Mouse (Mus musculus) layer of hippocampus, postnatal 14 days (tissue): ENCODE data around the gene Nop9. TPM values are rescaled to one million over a fixed set of nuclear protein-coding genes. Genes with fewer than 3 reads are reported as not detected.
A peak's percentile ranks its signal among the peaks of the same experiment; 100 is the strongest.

Experiments
- DNase-seq, 2 experiments: peaks; one replicate each; pipeline ENCODE4 v3.0.0; 2021 to 2022; ENCODE audit warnings: low spot score in 2 of 2, mixed read lengths in 1 of 2
- total RNA-seq, 2 experiments: library from RNA; stranded (reverse); gene quantifications; 2 replicates each; pipeline ENCODE4 v1.2.3; 2021

Gene Nop9
- total RNA-seq, 2 experiments from 2014 or later = 15.7 to 17.3 TPM

DNA sequence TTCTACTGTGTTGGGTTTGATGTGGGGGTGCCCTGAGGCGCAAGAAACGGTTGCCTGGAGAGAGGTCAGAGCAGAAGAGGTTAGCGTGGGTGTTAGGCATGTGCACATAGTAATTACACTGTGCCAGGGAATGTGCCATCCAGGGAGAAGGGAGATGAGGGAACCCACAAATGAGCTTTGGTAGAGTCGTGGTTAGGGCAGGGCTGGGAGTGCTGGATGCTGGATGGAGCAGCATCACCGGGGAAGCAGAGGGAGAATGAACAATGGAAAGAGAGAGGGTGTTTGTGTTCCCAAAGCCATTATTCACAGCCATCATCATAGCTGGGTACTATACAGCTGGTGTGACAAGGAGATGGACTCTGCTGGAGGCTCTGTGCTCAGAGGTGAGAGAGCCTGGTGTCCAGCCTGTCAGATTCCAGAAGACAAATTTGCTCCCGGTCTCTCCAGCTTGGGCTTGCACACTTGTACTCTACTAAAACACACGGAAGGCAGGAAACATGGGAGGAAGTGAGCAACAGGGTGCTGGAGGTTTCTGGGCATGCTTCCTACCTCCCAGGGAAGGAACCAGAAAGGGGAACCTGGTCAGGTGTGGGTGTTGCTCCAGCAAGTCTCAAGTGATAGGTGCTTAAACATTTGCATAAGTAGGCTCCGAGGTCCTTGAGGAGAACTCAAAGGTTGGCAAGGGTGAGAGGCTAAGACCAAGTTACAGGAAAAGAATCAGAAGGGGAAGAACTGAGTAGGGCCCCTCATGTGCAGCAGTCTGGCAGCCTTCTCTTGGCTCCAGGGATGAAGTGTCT, 17.4 kb upstream of the Nop9 start:
- DNase-seq = no peak

DNA sequence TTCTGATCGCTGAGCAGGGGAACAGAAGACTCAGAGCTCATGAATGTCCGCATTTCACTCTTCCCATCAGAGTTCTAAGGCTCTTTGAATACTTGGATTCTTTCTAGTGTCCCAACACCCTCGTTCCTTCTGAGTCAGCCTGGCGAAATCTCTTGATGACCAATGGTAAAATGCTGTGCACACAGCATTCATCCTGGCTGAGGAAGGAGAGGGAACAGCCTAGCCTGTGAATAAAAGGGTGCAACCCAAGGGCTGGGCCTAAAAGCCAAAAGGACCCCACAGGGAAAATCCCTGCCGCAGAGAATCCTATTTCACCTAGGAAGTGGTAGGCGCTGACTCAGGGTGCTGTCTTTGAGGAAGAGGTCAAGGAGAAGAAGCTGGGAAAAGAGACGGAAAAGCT, 15.4 kb upstream of the Nop9 start:
- peak in 1 of 2 experiments; percentile 28 for DNase-seq

DNA sequence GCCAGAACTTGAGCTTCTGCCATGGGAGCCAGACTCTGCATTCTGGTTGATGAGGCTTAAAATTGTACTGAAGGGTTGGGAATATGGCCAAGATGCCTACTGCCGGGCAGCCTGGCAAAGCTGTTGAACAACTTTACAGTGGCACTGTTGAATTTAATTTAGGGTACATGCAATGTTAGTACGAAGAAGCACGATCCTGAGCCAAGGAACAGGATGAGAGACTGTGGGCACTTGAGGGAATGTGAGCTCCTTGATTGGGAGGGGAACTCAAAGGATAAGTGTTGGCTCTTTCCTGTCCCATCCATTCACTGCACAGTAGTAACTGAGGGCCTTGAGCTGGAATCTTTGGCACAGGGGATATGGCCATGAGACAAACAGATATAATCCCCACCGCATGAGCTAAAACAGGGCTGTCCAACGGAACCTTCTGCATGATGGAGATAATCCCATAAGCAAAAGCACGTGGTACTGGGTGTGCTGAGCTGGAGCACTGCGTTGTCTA, 14.9 kb upstream of the Nop9 start:
- DNase-seq = peak; percentile 38 to 72

DNA sequence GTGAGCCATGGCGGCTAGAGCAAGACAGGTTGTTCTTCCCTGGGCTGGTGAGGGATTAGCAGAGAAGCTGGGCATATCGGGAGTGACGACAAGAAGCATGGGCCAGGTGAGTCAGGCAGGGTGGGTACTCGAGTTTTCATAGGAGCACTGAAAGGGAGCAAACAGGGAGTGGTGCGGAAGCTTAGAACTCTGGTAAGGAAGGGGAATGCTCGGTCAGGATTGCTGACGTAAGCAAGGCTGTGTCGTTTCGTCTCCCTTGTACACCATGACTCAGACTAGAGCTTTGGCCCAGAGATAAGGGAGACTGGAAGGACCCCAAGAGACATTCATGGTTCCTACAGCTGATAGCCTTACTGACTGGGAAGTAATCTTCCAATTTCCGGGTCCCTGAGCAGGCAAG, 11.6 kb upstream of the Nop9 start:
- no peak for DNase-seq

DNA sequence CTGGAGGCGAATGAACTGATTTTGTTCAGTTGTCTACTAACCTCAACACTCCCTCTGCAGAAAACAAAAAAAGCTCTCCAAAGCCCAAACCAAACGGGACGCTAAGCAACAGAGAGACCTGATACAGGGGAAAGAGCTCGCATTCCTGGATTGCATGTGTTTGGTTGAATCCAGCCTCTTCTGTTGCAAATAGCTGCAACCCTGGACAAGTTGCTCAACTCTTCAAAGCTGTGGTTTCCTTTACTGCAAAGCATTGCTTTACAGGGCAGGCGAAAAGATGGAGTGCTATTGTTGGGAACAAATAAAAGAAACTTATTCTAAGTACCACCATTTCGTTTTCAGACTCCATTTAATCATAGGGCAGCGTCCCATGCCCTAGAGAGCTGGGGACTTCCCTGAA, 10.6 kb upstream of the Nop9 start:
- no peak for DNase-seq

DNA sequence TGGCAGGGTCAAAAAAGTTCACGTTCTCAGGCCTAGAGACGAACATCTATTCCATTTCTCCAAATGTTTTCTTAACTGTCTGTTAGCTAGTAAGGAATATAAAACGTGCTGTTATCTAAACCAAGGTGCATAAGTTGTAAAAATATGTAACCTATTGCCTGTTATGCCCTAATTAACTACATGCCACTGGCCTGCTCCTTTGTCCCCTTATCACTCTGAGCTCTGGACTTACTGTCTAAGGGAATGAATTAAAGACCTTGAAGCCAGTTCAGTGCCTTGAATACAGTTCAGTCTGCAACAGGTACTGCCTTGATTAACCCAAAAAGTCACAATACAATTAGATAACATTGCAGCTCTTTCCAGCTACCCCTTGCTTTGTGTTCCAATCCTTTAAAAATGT, 10.2 kb upstream of the Nop9 start:
- no peak for DNase-seq

DNA sequence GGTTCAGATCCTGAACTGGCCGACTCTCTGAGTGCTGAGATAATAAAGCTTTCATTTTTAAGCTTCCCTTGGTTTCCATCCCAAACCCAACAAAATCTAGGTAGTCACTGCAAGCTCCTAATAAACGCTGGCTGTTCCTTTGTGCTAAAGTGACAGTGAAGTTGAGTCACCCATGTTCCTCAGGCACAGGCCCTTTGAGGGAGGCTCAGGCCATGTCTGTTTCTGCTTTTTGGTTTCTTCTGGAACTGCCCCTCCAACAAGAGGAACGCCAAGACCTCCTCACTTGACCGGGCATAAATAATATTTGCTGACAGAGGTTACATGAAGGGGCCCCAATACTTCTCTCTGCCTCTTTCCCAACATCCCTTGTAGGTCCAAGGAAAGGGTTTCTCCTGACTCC, 9.7 kb upstream of the Nop9 start:
- DNase-seq = no peak

DNA sequence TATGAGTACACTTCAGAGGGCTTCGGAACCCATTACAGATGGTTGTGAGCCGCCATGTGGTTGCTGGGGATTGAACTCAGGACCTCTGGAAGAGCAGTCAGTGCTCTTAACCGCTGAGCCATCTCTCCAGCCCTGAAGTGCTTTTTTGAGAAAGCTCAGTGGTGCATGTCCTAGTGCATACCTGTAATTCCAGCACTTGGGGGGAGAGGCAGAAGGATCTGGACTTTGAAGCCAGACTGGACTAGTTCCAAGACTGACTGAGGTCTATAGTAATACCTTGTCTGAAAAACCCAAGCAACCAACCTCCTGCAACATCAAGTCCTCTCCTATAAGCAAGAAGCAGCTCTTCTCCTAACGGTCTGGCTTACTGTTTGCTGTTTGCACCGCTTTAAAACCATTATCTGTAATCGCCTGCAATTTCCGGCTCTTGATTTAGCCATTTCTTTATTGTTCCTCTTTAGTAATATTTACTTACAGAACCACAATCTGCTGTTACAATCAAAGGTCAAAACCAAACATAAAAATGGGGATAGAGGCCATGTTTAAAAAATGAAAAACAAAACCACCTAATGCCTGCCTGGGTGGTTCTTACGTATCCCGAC, 8.3 kb upstream of the Nop9 start:
- no peak for DNase-seq

DNA sequence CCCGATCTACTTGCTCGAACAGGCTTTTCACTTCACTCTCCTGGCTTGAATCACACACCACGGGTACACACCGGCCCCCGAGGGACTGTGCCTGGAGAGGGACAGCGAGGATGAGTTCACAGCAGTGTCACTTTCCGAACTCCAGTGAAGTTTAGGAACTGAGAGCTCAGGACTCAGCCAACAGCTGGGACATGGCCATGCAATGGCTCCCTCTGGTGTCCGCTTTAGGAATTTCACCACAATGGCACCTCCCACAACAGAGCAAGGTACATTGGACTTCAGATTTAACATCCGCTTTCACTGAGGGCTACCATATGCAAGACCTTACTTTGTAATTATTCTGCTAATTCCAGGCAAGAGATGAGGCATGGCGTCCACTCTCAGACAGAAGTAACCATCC, 1.8 kb upstream of the Nop9 start:
- DNase-seq = peak; percentile 85 to 88

DNA sequence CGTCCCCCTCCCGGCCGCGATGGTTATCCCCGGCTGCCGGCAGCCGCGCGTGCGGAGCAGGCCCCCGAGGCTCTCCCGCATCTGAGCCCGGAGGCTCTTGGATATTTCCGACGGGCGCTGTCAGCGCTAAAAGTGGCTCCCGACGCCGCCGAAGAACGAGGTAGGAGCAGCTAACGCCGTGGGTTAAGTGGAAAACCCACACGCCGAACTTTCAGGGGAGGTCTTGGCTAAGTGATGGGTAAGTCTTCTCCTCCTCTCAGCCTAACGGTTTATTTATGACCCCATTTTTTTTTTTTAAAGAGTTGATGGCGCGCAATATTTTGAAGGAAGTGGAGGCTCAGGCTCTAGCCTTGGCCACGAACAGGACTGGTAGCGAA, 356 bp downstream of the Nop9 start:
- DNase-seq = no peak

DNA sequence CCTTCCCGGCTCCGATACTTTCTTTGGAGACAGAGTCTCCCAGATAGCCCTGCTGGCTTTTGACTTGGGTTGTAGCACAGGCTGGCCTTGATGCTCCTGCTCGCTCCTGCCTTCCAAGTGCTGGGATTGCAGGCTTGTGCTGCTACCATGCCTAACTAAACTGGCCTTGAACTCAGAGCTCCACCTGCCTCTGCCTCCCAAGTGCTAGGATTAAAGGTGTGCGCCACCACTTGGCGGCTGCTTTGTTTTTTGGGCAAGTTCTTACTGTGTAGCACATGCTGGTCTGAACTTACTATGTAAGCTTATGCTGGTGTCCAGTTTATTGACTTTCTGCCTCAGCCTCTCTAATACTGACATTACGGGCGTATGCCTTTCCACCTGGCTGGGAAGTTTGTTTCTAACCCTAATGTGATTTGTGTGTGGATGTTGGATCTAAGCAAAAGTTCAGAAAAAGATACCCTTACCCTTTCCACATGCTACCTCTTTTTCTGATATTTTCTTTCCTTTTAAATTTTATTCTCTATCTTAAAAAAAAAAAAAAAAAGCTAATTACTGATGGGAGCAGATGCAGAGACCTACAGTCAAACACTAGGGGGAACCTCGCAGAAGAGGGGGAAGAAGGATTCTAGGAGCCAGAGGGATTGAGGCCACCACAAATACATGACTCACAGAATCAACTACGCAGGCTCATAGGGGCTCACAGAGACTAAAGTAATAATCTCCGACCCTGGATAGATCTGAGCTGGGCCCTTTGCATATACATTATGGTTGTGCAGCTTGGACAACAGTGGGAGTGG, 1.8 kb downstream of the Nop9 start:
- no peak for DNase-seq

DNA sequence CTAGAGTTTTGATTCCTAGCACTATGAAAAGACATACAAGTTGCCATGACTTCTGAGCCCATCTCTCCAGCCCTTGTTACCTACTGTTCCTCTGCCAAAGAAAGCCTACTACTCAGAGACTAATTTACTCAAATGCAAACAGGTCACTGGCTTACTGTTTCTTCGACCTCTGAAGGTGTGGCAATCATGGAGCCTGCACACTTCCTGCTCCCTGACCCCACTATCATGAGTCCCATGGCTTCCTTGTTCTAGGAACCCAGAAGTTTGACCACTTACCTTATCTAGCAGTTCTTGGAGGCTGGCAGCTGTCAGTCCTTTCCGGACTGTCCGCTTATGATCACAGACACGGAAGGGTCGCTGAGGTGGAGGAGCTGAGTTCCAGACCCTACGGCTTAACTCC, 12.1 kb downstream of the Nop9 start:
- no peak for DNase-seq

DNA sequence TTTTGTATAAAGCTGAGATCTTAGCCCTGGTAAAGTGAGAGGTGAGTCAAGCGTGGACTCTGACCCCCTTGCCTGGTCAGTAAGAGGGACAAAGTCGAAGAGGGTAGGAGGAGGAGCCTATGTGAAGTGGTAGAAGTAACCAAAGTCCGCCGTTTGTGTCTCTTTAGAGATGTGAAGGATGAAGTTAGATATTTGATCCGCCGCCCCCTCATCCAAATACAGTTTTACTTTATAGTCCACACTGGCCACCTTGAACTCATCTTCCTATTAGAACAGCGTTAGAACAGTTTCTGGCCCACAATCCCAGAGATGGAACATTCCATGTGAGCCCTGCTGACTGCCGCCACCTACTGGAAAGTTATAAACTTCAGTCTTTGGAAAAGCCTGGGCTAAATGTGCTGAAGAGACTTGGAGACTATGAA, 12.9 kb downstream of the Nop9 start, which contains the start of gene Cideb:
Gene Cideb, minus strand, starts transcription at position 96 of the 422 bp plus-strand sequence.
- peak in 1 of 2 experiments; percentile 47 for DNase-seq

DNA sequence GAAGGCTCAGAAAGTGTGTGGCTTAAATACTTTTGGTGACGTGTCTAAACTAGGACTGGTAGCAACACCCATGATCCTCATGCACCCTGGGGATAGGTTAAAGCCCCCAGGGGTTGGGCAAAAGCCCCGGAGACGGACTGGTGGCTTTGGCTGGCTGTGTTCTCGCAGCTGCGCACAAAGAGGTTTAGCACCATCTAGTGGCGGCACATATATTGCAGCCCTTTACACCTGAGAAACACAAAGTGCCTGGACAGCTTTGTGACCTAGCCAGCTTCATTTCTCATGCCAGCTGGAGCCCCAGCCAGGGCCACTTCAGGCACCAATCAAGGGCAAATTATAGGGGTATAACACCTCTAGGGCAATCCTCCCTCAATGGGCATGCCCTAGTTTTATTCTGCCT, 14.7 kb downstream of the Nop9 start:
- DNase-seq = peak; percentile 84 to 85

DNA sequence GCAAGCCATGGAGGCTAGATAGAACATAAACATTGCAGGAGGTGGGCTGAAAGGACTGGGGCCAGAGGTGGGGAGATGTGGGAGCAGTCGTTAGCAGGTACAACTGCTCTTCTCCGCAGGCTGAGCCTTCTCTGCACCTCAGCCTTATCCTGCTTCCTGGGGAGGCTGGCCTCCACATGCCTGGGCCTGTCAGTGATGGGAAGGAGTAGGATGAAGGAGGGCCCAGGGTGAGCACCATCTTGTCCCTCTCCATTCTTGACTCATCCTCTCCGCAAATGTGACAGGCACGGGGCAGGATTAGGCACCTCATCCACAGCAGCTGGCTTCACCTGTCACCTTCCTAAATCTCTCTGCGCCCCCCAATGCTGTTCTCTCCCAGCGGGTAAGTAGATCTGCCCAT, 15.7 kb downstream of the Nop9 start, which contains the start of gene Ltb4r2:
Gene Ltb4r2, plus strand, starts transcription at position 266 of the 400 bp plus-strand sequence.
- DNase-seq = no peak

DNA sequence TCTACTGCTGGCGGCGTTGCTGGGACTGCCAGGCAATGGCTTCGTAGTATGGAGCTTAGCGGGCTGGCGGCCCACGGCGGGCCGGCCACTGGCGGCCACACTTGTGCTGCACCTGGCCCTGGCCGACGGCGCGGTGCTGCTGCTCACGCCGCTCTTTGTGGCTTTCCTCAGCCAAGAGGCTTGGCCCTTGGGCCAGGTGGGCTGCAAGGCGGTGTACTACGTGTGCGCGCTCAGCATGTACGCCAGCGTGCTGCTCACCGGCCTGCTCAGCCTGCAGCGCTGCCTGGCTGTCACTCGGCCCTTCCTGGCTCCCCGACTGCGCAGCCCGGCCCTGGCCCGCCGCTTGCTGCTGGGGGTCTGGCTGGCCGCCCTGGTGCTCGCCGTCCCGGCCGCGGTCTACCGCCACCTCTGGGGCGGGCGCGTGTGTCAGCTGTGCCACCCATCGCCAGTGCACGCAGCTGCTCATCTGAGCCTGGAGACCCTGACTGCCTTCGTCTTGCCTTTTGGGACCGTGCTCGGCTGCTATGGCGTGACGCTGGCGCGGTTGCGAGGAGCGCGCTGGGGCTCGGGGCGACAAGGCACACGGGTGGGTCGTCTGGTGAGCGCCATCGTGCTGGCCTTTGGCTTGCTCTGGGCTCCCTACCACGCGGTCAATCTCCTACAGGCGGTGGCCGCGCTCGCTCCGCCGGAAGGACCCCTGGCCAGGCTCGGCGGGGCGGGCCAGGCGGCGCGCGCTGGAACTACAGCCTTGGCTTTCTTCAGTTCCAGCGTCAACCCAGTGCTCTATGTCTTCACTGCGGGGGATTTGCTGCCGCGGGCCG, 16.7 kb downstream of the Nop9 start:
- DNase-seq = peak; percentile 39 to 68

DNA sequence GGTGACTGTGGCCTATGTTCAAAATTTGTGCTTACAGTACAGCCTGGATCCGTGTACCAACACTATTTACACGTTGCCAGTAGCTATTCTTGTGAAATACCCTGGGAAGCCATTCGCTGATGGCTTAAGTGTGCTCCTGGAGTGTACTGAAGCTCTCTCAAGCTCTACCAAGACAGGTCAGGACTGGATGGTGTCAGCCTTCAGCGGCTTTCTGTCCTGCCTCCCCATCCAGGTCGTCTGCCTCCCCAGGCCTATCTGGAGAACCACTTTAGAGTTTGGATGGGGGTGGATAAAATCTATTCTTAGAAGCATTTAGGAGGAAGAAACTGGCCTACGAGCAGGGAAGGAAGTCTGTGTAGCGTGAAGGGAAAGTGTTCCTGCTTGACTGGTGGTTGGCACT, 17.7 kb downstream of the Nop9 start:
- no peak for DNase-seq

DNA sequence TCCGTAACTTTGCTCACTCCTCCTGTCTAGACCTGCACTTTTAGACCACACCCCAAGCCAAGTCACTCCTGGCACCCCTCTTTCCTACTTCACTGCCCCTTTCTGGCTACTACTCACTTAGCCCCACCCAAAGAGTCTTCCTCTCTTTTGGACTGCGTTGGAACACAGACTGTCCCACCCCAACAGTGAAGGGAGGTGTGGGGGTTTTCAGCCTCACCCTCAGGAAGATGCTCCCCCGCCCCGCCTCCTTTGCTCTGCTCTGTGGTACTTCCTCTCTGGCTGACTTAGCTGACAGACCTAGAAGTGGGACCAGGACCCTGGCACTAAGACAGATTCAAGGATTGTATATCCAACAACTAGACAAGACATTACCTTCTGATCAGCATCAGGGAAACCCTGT, 20.2 kb downstream of the Nop9 start, which contains the start of gene Ltb4r1:
Gene Ltb4r1, plus strand, starts transcription at position 267 of the 400 bp plus-strand sequence.
- no peak for DNase-seq

DNA sequence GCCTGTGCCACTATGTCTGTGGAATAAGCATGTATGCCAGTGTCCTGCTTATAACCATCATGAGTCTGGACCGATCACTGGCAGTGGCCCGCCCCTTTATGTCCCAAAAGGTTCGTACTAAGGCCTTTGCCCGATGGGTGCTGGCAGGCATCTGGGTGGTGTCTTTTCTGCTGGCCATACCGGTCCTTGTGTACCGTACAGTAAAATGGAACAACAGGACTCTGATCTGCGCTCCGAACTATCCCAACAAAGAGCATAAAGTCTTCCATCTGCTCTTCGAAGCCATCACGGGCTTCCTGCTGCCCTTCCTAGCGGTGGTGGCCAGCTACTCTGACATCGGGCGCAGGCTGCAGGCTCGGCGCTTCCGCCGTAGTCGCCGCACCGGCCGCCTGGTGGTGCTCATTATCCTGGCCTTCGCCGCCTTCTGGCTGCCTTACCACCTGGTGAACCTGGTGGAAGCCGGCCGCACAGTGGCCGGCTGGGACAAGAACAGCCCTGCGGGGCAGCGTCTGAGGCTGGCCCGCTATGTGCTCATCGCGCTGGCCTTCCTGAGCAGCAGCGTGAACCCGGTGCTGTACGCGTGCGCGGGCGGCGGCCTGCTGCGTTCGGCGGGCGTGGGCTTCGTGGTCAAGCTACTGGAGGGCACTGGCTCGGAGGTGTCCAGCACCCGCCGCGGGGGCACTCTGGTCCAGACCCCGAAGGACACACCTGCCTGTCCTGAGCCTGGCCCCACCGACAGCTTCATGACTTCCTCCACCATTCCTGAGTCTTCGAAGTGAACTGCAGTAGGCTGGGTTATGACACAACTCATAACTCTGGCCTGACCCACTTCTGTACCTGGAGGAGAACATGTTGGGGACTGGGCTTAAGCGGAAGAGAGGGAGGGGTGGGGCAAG, 22.3 kb downstream of the Nop9 start:
- no peak for DNase-seq

DNA sequence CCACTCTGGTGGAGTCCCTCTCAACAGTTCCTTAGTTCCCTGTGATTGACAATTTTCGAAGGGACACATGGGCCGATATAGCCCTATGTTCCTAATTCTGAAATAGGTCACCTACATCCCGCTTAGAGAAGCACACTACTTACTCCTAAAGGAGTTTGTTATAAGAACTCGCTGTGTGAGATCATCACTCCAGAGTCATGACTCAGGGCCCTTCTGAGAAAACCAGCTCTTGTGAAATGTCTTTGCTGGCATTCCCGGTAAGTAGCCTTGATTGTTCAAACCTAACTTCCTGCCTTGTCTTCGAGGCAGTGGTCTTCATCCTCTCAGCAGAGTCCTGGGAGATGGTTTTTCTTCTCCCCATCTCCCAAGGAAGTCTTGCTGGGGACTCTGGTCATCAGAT, 23.1 kb downstream of the Nop9 start:
- DNase-seq = no peak
